Mouse (Mus musculus) brain, embryonic 18.5 days (tissue): ENCODE measurements around the gene H2-Oa.
A peak's percentile ranks its signal among the peaks of the same experiment; 100 is the strongest.

ENCODE experiments used
- DNase-seq: peaks from one replicate; pipeline ENCODE4 v3.0.0-alpha.2; 2012; ENCODE audit warnings: low read depth, low spot score

Gene H2-Oa

DNA sequence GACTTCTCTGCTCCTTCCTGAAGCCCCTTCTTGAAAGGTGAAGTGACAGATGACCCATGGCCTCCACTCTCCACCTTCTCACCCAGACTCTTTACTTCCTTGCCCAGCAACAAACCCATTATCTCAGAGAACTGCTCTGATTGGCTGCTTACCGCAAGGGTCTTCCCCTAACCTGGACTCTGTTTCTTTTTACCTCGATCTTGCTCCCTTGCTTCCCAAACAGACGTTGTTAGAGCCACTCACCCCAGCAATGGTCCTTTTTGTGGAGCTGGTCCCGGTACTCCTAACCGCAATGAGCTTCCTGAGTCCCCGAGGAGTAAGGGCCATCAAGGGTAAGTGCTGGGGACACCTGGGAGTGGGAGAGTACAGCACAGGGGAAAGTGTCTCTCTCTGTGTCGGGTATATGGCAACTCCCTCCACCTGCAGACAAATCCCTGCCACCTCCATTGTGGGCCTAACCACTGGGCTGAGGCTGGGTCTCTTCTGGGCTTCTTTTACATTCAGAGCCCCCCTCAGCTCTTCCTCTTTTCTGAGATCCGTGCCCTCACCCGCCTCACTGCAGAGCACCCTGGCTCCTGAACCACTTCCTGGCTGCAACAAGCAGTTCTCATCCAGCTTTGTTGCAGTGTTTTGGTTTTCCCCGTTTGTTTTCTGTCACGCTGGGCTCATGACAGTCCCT lies at the start of gene H2-Oa:
TSS of gene H2-Oa (plus strand) at position 144 of the 679 bp plus-strand sequence.
- DNase-seq, result no peak

DNA sequence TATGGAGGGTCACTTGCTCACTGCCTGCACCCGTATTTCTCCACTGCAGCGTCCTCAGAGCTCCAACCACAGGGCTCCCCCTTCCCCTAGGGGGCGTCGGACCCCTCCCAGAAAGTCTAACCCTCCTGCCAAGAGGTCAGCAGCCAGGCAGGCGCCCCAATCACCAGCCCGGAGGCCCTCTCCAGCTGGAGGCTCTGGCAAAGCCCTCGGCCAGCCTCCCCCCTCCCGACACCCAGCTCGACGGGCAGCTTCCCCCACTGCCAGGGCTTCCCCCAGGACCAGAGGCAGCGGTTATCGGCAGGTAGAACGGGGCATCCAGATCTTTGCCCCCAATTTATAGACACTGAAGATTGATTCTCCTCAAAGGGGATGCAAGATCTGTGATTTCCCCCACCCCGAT lies 46.2 kb upstream of the H2-Oa start:
- DNase-seq, result no peak

DNA sequence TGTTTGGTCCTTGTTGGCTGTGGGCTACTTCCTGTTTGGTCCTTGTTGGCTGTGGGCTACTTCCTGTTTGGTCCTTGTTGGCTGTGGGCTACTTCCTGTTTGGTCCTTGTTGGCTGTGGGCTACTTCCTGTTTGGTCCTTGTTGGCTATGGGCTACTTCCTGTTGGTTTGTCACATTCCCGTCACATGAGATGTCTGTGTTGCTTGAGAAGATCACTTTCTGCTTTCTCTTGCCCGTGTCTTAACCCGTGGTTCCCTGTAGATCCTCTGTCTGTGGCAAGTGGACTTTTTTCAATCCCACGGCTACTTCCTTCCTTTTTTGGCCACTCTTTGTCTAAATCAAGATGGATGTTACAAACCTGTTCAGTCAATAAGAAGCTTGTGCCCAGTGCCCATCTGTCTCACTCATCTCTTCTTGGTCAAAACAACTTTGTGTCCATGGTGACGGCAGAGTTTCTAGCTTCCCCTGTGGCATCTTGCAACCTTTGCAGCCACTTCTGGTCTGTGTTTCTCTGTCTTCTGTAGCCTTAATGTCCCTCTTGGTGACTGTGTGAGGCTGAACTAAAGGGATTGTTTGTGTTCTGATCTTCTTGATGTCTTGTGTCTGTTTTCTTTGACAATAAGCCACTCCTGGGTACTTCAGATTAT lies 44.6 kb upstream of the H2-Oa start:
- no peak for DNase-seq

DNA sequence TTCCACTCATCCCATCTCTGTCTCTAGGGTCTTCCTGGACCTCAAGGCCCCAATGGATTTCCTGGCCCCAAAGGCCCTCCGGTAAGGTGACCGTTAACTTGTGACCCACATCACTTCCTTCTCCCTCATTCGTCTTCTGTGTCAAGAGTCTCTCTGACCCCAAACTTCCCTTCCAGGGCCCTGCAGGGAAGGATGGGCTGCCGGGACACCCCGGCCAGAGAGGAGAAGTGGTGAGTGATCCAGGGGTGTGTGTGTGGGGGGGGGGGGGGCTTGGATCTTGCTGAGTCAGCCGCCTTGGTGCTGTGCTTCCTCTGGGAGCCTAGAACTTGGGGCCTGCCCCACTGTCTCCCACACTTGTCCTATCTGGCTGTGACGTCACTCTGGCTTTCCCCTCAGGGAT lies 34.9 kb upstream of the H2-Oa start:
- no peak for DNase-seq

DNA sequence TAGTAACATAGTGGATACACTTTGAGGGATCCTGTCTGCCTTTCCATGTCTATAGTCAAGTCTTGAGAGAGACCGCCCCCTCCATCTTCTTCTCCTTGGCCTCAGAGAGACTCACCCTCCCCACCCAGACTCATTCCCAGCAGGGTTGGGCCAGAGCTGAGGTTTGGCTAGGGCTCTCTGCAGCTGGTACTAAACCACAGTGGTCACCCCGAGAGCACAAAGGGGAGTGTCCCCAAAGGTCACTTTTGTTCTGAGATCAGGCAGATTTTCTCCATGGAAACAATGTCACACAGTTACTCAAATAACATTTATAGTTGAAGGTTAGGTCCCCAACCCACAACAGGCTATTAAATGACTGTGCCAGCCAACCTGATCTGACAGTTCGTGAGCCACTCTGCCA lies 23.3 kb upstream of the H2-Oa start:
- DNase-seq, result no peak

DNA sequence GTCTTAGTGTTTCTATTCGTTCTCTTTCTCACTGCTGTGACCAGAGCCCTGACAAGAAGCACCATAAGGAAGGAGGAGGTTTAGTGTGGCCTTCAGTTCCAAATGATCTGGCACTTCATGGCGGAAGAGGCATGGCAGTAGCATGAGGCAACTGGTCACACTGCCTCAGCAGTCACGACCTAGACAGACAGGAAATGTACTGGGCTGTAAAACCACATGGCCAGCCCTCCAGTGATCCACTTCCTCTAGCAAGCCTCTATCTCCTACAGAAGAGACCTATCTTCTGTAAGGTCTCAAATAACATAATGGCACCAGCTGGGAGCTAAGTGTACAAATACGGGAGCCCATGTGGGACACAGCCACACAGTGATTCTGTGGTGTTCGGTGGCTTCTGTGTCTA lies 20.0 kb upstream of the H2-Oa start:
- DNase-seq, result no peak

DNA sequence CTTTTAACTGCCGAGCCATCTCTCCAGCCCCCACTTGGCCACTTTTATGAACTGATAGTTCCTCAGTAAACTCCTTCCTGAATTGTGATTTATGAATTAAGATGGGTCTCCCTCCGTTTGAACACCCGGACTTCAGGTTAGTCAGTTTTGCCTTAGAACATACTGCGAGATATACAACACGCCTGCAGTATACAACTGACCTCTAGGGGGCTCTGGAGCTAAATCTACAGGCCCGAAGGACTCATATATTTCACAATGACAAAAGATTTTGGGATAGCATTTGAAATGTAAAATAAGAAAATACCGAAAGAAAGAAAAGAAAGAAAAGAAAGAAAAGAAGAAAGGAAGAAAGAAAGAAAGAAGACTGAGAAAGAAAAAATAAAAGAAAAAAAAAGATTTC lies 16.9 kb upstream of the H2-Oa start:
- peak; percentile 22 for DNase-seq

DNA sequence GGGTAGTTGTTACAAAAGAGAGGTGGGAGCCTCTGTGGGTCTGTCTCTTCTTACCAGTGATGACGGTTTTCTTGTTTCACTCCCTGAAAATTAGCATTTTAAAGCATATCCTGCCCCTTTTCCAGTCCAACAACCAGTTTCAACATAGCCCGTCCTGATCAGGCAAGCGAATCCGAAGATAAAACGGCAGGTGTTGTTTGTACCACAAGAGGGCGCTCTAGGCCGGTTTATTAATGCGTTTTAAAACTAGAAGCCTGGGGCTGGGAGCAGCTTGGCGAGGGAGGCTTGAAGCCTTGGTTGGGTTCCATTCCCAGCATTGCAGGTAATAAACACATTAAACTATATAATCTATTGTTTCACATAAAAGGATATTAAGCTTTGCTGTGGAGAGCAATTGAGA lies 14.6 kb upstream of the H2-Oa start:
- peak; percentile 16 for DNase-seq

DNA sequence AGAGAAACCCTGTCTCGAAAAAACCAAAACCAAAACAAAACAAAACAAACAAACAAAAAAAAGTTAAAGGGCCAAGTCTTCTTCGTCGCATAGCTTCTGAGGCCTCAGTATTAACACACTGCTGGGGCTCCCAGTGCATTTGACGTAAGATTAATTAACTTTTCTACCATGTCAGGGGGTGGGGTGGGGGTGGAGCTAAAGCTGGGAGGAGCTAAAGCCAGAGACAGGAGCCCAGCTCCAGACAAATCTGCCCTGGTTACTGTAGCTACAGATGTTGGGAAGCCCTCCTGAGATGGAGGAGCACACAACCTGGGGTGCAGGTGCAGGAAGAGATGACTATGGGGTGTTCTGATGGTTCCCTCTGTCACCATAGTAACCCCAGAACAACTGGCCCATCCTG lies 14.0 kb upstream of the H2-Oa start:
- no peak for DNase-seq

DNA sequence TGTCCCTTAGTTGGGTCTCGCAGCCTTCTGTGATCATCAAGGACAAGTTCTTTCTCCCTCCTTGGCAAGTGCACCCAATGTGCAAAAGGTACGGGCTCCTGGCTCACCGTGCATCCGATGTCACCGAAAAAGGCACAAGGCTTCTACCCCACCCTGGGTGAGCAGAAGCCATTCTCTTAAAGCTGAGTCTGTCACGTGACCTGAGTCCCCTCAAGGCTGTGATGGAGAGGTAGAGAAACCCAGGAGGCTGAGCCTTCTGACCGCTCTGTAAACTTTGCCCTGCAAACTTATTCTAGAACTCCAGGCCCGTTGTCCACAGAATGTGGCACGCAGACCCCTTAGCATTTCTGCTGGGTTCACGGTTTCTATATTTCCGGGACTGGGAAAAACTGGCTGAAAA lies 13.1 kb upstream of the H2-Oa start:
- no peak for DNase-seq

DNA sequence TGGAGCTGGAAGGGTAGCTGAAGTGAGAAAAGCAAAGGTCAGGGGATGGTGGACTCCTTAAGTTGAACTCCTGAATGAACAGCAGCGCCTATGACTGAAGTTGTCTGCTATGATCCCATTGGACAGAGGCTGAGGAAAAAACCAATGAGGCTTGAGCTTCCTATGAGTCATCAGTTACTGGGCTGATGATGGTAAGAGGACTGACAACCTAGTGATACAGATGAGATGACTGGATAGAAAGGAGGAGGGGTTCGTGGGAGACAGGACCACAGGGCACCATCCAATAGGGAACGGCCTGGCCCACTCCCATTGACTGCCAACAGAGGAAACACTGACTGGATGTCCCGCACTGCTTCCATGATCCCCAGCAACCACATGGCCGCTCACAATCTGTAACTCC lies 12.5 kb upstream of the H2-Oa start:
- peak; percentile 58 for DNase-seq

DNA sequence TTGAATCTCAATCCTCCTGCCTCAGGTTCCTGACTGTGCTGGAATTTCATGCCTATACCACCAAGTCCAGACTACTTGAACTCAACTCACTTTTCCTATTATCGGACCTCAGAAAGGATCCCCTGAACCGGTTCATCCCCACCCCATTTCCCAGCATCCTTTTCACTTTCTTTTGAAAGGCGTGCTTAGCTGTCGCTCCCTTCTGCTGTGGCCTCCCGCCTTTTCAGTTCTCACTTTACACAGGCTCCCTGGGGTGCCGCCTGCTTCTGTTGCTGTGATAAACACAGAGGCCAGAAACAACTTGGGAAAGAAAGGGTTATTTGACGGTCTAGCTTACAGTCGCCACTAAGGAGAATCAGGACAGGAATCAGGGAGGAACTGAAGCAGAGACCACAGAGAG lies 9.0 kb upstream of the H2-Oa start:
- DNase-seq, result no peak

DNA sequence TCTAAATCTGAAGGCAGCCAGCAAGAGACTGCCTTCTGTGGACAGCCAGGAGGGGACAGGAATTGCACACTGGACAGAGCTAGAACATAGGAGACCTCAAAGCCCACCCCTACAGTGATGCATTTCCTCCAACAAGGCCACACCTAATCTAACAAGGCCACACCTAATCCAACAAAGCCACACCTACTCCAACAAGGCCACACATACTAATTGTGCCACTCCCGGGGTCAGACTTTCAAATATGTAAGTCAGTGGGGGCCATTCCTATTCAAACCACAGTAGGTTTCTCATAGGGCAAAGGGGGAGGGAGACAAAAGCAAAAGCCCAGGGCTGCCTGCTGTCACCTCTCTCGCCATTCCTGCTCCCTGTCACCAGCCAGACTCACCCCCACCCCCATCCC lies 4.8 kb upstream of the H2-Oa start:
- no peak for DNase-seq

DNA sequence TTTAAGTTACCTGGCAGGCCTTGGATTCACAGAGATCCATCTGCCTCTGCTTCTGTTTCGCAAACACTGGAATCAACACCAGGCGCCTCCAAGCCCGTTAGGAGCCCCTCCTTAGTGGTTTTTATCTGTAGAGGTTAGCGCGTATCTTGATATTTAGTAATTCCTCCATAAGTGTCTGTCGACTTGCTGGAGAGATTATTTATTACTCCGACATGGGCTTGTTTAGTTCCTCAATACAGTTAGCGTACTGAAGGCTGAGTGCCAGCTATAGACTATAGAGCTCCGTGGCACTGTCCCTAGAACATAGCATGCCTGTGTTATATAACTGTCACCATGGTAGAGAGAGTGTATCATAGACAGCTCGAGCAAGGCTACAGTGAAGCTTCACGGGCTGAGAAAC lies 4.0 kb upstream of the H2-Oa start:
- no peak for DNase-seq

DNA sequence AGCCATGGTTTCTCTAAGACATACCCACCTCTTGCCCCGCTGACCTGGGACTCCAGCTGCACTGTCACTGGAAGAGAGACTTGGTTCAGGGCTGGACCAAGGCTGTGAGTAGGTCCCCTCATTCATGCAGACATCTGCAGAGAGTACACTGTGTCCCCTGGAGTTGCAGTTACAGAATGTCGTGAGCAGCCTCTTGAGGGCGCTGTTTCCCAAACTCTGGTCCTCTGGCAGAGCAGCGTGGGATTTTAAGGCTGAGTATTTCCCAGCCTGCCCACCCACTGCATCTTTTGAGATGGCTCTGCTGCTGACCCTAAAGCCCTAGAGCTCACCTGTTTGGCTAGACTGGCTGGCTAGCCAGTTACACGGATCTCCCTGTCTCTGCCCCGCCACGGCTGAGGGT lies 1.2 kb upstream of the H2-Oa start:
- no peak for DNase-seq

DNA sequence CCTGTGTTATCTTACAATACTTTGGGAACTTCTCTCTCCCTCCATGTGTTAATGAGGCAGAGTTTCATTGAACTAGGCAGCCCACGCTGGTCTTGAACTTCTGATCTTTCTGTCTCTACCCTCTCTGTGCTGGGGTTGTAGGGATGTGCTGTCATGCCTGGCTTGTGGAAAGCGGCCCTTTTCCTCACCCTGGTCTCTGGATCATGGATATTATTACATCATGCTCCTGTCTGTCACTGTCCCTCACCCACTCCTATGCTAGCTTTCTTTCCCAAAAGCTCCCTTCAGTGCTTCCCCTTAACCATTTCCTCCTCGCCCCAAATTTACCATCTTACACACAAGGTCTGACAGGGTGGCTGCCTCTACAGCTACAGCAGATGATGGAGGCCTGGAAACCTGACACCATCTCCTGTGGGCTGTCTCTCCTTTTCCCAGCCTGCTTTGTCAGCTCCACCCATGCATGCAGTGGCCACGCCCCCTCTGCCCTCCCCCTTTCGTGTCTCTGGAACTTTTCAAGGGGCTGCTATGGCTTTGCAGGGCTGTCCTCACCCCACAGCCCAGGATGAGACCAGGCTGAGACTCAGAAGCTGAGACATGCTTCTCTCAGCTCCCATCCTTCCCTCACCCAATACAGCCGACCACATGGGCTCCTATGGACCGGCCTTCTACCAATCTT lies 1.2 kb downstream of the H2-Oa start:
- no peak for DNase-seq

DNA sequence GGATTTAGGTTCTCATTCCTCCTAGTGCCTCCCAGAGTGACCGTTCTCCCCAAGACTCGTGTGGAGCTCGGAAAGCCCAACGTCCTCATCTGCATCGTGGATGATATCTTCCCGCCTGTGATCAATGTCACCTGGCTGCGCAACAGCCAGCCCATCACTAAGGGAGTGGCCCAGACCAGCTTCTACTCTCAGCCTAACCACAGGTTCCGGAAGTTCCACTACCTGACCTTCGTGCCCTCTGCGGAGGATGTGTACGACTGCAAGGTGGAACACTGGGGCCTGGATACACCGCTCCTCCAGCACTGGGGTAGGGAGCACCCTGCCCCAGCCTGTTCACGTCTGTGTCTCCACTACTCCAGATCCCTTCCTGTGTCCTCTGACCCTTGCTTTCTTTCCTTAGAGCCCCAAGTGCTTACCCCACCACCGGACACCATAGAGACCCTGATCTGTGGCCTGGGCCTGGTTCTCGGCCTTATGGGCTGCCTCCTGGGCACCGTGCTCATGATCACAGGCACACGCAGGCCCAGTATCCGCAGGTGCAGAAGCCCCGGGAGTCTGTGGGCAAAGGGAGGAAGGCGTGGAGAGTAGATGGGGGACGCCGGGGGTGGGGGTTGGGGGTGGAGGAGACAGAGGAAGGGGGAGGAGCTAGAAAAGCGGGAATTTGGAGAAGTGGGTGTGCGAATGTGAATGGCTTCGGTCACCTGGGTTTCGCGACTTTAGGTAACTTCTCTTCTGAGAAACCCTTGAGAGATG lies 2.3 kb downstream of the H2-Oa start:
- no peak for DNase-seq

DNA sequence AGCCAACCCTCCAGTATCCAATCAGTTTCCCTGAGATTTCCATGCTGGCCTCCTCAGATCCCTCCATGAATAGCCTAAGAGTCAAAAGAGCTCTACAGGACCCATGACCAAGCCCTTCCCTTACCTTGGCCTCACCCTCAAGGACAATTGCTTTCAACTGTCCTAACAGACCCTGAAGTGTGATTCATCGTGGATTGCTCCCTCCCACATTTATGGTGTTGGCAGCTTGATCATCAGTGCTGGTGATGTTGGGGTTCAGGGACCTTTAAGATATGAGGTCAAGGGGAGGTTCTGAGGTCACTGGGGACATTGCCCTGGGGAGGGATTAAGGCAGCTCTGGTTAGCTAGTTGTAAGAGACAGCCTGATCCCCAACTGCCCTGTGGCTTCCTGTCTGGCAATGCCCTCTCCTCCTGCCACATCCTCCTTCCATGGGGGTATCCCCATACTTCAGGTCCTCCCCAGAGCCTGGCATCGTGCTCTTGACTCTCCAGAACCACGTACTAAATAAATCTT lies 4.4 kb downstream of the H2-Oa start:
- no peak for DNase-seq

DNA sequence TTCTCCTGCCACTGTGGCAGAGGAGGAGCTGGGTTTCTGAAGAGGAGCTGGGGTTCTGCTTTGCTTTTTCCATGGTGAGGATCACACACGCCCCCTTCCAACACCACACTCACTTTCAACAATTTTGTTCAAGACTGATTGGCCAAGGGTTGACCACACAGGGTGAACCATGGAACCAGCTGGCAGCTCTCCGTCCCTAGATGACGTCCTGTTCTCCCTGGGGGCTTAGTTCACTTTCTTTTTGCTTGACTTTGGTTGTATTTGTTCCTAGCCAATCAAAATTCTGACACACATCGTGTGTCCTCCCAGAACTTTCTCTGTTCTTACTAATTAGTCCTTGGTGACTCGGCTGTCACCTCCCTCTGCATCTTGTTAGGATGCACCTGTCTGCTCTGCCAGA lies 5.1 kb downstream of the H2-Oa start:
- no peak for DNase-seq

DNA sequence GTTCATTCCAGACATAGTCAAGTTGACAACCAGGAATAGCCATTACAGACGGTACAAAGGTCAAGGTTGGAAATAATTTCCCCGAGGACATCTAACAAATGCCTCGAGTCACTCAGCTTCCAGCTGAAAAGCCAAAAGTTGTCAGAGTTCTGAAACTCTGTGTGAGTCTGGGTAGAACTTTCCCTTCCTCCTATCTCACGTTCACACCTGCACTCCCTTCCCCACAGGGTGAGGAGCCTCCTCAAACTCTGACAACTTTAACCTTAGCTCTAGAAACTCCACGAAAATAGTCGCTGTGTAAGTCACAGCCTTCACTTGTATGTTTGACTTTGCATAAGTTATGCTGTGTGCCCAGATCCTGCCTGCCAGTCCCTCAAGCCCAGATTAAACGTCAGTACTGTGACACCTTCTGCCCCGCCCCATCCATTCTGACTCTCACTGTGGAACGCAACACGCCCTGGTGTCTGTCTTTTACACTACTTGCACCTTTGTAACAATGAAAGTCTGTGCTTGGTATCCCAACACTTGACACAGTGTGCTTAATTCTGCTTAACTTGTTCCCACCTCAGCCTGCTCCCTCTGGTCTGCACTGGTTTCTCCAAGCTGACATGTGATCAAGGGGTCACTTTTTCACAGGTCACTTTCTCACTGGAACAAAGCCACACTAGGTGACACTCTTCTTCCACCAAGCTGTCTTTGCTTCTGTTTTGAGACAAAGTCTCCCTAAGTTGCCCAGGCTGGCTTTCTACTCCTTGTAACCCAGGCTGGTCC lies 6.8 kb downstream of the H2-Oa start:
- DNase-seq, result no peak

DNA sequence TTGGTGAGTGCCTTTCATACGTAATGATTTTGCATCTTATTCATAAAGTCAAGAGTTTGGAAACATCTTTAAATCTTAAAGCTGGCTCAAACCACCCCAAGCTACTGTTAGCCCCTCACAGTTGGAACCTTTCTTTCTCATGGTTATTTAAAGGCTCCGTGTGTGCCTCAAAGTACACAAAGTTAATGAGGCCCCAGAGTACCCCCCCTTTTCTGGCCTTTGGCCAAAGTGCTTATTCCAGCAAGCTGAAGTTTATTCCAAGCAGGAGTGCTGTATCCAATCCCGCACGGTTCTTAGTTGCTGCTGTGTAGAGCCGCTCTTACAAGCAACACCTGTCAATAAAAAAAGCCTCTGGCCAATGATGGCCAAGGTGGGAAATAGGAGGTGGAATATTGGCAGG lies 7.4 kb downstream of the H2-Oa start:
- no peak for DNase-seq

DNA sequence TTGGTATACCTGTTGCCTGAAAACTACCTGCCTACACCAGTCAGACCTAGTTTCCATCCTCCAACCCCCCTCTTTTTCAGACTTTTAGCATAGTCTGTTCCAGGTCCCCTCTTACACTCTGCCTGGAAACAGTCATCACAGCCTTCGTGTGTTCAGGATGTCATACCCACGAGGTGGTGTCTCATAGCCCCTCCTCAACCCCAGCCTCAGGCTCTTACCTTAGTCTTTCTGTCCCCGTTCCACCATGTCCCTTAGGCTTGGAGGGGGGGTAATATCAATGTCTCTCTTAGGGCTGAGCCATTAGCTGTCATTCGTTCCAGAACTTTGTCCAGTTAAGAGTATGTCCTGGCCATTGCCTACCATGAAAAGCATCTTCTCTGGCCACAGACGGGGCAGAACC lies 9.0 kb downstream of the H2-Oa start:
- no peak for DNase-seq
